Mouse (Mus musculus) lung, adult 2 months (tissue): ENCODE measurements around the gene Mxd4. TPM values are rescaled to one million over a fixed set of nuclear protein-coding genes. Genes with fewer than 3 reads are reported as not detected.
A peak's percentile ranks its signal among the peaks of the same experiment; 100 is the strongest.

Experiments used
- DNase-seq: peaks from one replicate; pipeline ENCODE4 v3.0.0; 2022
- H3K4me1 ChIP-seq: fragments of 200-500 bp; 2 replicates; pipeline ENCODE4 v1.6.1; 2011; ENCODE audit warnings: low read length; ENCODE audit not compliant: control insufficient read depth, insufficient read depth
- H3K4me3 ChIP-seq: fragments of 200-500 bp; replicated peaks from 2 replicates; pipeline ENCODE3; 2011; ENCODE audit warnings: low read depth, mild to moderate bottlenecking, control low read depth, low read length; ENCODE audit errors: extremely low read depth
- CTCF ChIP-seq: fragments of 200-500 bp; IDR thresholded peaks from 2 replicates; pipeline ENCODE4 v1.5.1; 2011; ENCODE audit warnings: mild to moderate bottlenecking, low read length, control low read depth; ENCODE audit not compliant: insufficient read depth
- POLR2A ChIP-seq: fragments of 200-500 bp; IDR thresholded peaks from 2 replicates; pipeline ENCODE4 v1.6.1; 2011; ENCODE audit warnings: low read depth, mild to moderate bottlenecking, control low read depth, low read length, borderline replicate concordance; ENCODE audit errors: extremely low read depth
- WGBS: fragments of 180-500 bp; shearing (Covaris S2); methylation state at CpG from one replicate; pipeline ENCODE4 v1.1.7; 2018; 5-methylcytosine and 5-hydroxymethylcytosine counted together
- polyA plus RNA-seq: library from polyadenylated mRNA; depleted of rRNA; stranded (reverse); fragments of >200 nt; gene quantifications from 2 replicates; pipeline ENCODE4 v1.2.3, GENCODE M21; 2012

The Mxd4 gene
- polyA plus RNA-seq, 1 experiment = 318 TPM

DNA sequence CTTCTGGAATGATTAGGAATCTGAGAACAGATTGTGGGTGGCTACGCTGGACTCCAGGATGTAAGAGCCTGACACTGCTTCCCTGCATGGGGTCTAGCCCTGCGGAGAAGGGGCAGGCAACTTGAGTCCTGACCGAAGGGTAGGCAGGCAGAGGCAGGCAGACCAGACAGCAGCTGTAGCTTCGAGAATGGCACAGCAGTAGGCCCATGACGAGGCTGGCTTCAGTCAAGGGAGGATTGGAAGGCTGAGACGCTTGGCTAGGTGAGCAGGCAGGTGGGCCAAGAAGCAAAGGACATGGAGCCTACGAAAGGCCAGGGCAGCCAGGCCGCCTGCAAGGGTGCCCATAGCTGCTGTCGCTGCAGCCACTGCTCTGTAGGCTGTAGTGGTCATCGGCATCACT, 10.8 kb downstream of the Mxd4 start:
- DNase-seq = no peak
- Histone ChIP-seq H3K4me3 (no peak overlapping the region), H3K4me1 (peaks cover 8% of the 10 kb centered on the region; the same call in 1 of the 2 replicates)
- WGBS = 84% methylated on average over 10 of the region's 10 CpGs
- TF ChIP-seq CTCF (no peak), POLR2A (no peak)

DNA sequence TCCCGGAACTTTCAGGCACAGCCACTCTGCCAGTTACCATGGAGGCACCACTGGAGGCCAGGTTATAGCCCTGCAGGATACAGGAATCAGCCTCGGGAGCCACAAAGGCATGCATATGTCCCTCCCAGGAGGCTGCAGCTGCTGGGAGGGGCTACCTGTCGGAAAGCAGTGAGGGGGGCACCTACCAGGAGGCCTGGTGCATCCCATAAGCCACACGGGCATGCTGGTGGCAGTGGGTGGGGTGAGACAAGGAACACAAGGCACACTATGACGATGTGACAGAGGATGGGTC, 12.2 kb downstream of the Mxd4 start:
- no peak for DNase-seq
- Histone ChIP-seq H3K4me3 (no peak overlapping the region), H3K4me1 (peaks cover 2% of the 10 kb centered on the region; the same call in 1 of the 2 replicates)
- TF ChIP-seq CTCF (no peak), POLR2A (peak; percentile 10; the same call in 1 of the 2 replicates)
- 53% methylated on average over 5 of the region's 5 CpGs for WGBS

DNA sequence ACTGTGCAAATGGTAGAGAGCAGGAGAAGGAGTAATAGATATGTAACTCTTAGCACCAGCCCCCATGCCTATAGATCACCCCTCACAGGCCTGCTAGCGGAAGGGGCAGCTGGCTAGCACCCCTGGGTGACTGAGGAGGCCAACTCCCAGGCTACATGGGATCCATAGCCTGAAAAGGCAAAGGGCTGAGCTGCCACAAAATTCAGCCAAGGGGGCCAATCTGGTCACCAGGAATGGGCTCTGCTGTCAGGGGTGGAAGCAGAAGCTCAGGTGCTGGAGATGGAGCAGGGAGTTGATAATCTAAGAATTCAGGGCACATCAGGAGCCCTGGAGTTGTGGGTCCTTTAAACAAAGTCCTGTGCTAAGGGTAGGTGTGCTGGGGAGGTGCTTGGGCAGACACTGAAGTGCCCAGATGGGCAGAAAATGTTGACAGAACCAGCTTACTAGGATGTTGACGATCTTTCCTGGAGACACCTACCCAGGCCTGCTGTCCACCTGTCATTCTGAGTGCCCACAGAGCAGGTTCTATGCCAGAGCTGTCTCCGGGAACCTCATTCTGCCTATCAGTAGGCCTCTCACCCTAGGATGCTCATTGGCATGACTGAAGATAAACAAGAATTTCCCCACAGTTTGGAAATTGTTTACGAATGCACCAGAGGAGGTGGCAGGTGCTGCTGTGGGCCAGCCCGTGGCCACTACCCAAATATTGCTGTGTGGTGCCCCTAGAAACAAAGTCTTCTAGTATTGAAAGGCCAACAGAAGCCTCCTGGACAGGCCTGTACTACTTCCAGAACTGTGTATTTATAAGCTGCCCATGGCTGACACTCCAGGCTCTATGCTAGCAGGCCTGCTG, 12.7 kb downstream of the Mxd4 start:
- Histone ChIP-seq H3K4me1 (no peaks in the 10 kb centered on the region), H3K4me3 (no peak overlapping the region)
- 70% methylated on average over 5 of the region's 5 CpGs for WGBS
- TF ChIP-seq POLR2A (no peak), CTCF (no peak)
- no peak for DNase-seq

DNA sequence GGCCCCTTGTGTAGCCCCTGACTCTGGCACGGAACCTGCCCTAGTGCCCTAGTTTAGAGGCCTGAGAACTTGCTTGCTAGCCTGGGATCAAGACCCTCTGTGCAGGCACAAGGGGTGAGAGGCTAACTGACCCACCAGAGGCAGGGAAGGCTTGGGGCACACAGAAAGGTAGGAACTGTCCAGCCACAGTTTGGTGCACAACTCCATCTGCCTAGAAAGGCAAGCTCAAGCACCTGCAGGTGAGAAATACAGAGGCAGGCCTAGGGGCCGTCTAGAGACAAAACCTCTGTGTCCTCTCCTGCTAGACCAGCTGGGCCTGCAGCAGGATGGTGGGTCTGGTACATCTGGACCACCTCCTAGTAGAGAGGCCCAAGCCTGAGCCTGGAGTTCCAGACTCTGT, 13.5 kb downstream of the Mxd4 start:
- Histone ChIP-seq H3K4me3 (no peak overlapping the region), H3K4me1 (no peaks in the 10 kb centered on the region)
- no peak for DNase-seq
- WGBS = 75% methylated on average over 2 of the region's 2 CpGs
- TF ChIP-seq CTCF = no peak
- no peak for TF ChIP-seq POLR2A

DNA sequence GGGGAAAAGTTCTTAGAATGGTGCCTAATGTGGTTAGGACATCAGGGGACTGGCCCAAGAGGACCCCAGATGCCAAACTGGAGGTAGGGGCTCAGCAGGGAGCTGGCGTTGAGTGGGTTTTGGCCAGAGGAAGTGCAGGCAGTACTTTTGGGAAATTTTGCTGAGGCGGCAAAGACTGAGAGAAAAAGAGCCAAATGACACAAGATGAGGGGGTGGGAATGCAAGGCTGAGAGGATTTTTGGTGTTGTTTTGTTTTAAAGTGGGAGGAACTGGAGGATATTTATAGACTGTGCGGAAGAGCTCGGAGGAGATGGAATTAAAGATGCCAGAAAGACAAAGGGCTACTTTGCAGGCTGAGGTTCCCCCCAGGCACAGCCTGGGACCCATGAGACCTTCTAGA, 16.8 kb downstream of the Mxd4 start:
- H3K4me3 ChIP-seq = no peak overlapping the region
- no peaks in the 10 kb centered on the region for H3K4me1 ChIP-seq
- no peak for TF ChIP-seq POLR2A
- TF ChIP-seq CTCF = no peak
- WGBS = 41% methylated on average over 4 of the region's 4 CpGs
- no peak for DNase-seq

DNA sequence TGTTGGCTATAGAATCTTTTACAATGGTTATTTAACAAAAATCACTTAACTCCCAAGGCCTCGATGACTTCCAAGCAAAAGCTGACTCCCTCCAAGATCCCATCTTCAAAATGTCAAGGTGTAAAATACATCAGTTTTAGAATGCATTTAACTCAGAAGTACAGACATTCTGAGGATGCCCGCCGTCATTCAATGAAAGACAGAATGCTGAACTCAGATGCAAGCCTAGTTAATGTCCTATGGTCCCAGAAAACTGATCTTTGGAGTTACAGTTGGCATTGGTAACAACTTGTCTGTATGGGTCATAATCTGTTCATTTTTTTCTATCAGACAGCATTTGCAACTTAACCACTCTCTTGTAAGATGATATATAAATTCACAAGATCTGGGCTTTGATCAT, 17.6 kb downstream of the Mxd4 start:
- no peaks in the 10 kb centered on the region for H3K4me1 ChIP-seq
- H3K4me3 ChIP-seq = no peak overlapping the region
- 76% methylated on average over 3 of the region's 3 CpGs for WGBS
- no peak for DNase-seq
- no peak for TF ChIP-seq CTCF
- no peak for TF ChIP-seq POLR2A

DNA sequence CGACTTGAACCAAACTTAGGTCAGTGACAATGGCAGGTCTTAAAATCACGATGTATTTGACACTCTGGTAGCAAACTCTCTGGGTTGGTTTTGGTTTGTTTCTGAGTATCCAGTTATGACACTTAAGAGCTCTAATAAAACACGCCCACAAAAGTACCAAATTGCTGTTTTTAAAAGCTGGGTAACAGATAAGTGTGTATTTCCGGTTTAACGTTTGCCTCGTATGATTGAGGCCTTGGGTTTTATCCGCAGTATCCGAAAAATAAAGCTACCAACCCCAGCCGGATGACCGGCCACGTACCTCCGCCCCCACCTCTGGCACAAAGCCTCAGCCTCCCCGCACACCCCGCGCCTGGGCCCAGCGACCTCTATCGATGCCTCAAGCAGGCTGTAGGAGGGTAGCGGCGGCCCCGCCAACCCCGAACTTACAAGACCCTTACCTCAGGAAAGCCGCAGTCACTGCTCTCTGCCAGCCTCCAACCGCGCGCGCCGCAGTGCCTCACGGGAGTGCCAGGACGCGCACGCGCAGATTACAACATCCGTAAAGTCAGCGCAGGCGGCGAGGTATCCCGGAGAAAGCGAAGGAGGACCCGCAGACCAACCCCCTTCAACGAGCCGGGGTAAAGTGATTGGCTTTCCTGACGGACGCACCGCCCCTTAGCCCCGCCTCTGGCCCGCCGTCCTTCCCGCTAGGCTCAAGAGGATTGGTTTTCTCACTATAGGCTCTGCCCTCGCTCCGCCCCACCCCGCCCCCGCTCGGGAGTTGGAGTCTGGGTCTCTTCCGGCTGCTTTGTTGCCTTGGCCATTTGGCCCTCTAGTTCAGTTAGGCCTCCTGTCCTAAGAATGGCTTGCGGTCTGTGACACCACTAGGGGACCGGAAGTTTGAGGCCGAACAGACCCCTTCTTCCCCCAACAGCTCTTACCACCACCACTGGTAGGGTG, 18.3 kb downstream of the Mxd4 start, which contains the start of the genes Poln and Haus3:
Gene Poln (minus strand): TSS at position 499 of the 942 bp plus-strand sequence.
Gene Haus3 (minus strand): TSS at position 578 of the 942 bp plus-strand sequence.
- peak; percentile 92 for DNase-seq
- H3K4me1 ChIP-seq = no peaks in the 10 kb centered on the region
- H3K4me3 ChIP-seq = peak within 1 kb of the TSS; percentile 92
- TF ChIP-seq CTCF = no peak
- TF ChIP-seq POLR2A = peak; percentile 85; the same call in 1 of the 2 replicates
- under 1% methylated on average over 57 of the region's 57 CpGs for WGBS

DNA sequence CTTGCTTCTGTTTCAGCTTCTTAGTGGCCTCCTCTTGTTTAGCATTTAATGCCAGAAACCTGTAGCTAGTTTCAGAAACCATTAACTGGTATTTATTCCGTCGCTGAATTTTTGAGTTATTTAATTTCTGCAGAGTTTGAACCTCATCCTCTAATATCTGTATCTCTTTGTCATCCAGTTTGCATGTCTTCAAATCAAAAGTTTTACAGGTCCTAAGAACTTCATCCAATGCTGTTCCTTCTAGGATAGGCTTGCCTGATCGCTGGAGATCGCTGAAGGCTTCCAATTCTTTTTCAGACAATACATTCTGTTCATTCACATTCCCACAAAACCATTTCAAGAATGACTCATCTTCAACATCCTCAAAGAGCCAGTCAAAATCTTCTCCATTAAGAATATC, 19.7 kb downstream of the Mxd4 start:
- Histone ChIP-seq H3K4me3 (no peak overlapping the region), H3K4me1 (no peaks in the 10 kb centered on the region)
- DNase-seq = no peak
- 77% methylated on average over 4 of the region's 4 CpGs for WGBS
- TF ChIP-seq POLR2A (no peak), CTCF (no peak)

DNA sequence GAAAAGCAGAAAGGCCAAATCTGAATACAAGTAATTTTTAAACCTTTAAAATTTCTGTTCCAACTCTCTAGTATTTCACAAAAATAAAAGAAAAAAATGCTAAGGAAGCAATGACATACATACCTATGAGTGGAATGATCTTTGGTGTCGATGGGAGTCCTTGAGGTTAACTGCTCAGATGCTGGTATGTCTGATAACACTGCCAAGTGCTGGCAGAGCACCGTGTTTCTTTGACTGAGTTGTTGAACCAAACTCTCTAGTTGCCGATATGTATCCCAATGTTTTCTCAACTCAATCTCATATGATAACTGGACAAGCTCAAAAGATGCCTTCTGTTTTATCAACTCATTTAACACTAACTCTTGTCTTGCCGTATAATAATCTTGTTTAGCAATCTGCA, 21.7 kb downstream of the Mxd4 start:
- TF ChIP-seq POLR2A = no peak
- TF ChIP-seq CTCF = no peak
- Histone ChIP-seq H3K4me3 (no peak overlapping the region), H3K4me1 (no peaks in the 10 kb centered on the region)
- 51% methylated on average over 4 of the region's 4 CpGs for WGBS
- no peak for DNase-seq
